Mouse (Mus musculus) megakaryocyte, embryonic 14.5 days (primary cell): ENCODE measurements around the gene Tpst2.

Experiments
- FLI1 ChIP-seq: IDR thresholded peaks from 2 replicates; pipeline ENCODE4 v1.6.1; 2012; ENCODE audit warnings: low read length, inconsistent platforms, mixed read lengths
- GATA1 ChIP-seq: IDR thresholded peaks from 3 replicates; pipeline ENCODE4 v1.6.1; 2012; ENCODE audit warnings: mixed read lengths, low read length, inconsistent platforms, borderline replicate concordance

DNA sequence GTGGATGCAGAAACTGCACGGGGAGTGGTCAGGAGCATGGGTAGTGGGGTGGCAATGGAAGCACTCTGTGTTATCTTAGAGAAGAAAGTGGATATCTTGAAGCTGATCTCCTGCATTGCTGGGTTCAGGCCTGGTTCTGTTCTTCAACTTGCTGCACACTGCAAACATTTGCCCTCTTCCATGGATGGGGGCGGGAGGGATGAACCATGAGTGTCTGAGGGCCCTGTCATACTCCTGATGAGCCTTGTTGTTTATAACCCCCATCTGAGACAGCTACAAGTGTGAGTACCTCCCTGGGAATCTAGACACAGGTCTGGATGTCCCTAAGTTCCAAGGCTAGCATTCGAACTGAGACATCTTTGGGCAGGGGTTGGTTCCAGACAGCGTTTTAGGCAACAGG, 44.9 kb downstream of the Tpst2 start:
- TF ChIP-seq GATA1 (no peak), FLI1 (no peak)
